Mouse (Mus musculus): ENCODE measurements around the gene Dync1li1. TPM values are rescaled to one million over a fixed set of nuclear protein-coding genes. Genes with fewer than 3 reads are reported as not detected.
A peak's percentile ranks its signal among the peaks of the same experiment; 100 is the strongest.
"Not testable (repeated sequence)": the region's sequence is repeated elsewhere in the genome, so short reads cannot be mapped to it uniquely, and the experiment has no call there.

Gene Dync1li1
- 17.9 and 25.0 TPM in 2 replicates for polyA plus RNA-seq (2011; ENCODE audit: insufficient read depth, insufficient read length, low replicate concordance, missing spikeins)

DNA sequence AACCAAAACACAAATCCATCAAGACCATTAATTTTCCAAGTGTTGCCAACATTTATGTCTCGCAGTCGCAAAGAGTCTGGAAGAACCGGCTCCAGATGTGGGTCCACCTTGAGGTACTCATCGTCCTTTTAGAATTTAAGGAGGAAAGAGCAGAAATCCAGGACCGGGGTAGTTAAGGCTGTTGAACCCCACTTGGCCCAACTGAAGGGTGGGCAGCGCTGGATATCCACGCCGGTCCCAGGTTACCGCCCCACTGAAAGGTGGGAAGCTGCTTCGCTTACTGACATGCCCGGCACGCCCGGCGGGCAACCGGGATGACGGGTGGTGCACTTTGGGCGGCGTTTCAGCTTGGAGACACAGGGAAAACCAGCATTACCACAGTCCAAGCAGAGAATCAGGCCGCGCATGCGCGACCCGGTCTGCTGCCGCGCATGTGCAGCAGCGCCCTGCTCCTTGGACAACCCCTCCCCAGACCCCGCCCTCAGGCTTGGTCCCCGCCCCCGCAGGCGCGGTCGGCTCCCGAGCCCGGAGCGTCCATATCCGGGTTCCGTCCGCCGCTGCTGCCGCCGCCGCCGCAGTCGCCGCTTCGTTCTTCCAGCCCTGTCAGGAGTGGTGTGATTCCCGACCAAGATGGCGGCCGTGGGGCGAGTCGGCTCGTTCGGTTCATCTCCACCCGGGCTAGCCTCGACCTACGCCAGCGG lies at the start of gene Dync1li1:
Dync1li1 (plus strand) TSS at position 539 of the 701 bp plus-strand sequence.
- Histone ChIP-seq H3K4me1 (ENCODE audit: control insufficient read depth, insufficient read depth, low read length) (peaks cover 4% of the 10 kb centered on the region; the same call in 1 of the 2 replicates), H3K27ac (ENCODE audit: control insufficient read depth, insufficient read depth, low read depth, low read length, poor library complexity) (peak within 1 kb of the TSS; percentile 92), H3K4me3 (replicated peaks; ENCODE audit: control insufficient read depth, low read depth, low read length) (peak within 1 kb of the TSS; percentile 94)
- TF ChIP-seq POLR2A (IDR thresholded peaks at IDR 0.05; ENCODE audit: borderline replicate concordance, control insufficient read depth, low read depth, low read length) (peak; percentile 71; the same call in 1 of the 2 replicates), CTCF (IDR thresholded peaks at IDR 0.05; ENCODE audit: control insufficient read depth, insufficient read depth, low read length) (no peak)
- WGBS = 1% methylated on average over 57 of the region's 57 CpGs

DNA sequence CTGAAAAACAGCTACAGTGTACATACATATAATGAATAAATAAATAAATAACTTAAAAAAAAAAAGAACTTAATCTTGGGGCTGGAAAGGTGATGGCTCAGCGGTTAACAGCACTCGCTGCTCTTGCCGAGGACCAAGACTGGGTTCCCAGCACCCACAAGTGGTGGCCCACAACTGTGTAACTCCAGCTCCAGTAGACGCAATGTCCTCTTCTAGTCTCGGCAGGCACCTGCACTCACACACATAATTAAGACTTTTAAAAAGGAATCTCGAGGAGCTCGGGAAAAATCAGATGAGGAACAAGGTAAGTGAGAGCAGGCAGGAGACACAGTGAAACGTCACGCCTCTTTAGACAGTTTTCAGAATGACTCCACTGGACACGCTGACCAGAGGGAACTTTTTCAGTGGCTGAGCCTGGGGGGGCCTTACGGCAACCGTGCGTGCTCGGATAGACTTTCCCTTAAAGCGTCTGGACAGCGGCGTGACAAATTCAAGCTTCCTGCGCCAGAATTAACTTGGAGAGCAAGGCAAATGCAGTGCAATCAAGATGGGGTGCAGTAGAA lies 49.3 kb upstream of the Dync1li1 start:
- no peak for TF ChIP-seq POLR2A (IDR thresholded peaks at IDR 0.05; ENCODE audit: borderline replicate concordance, control insufficient read depth, low read depth, low read length)
- no peak for TF ChIP-seq CTCF (IDR thresholded peaks at IDR 0.05; ENCODE audit: control insufficient read depth, insufficient read depth, low read length)
- H3K4me3 ChIP-seq (replicated peaks; ENCODE audit: control insufficient read depth, low read depth, low read length) = peak overlapping the region; percentile 77
- peaks cover 2% of the 10 kb centered on the region for H3K4me1 ChIP-seq (ENCODE audit: control insufficient read depth, insufficient read depth, low read length)
- peak overlapping the region; percentile 82 for H3K27ac ChIP-seq (ENCODE audit: control insufficient read depth, insufficient read depth, low read depth, low read length, poor library complexity)
- 14% methylated on average over 18 of the region's 18 CpGs for WGBS

DNA sequence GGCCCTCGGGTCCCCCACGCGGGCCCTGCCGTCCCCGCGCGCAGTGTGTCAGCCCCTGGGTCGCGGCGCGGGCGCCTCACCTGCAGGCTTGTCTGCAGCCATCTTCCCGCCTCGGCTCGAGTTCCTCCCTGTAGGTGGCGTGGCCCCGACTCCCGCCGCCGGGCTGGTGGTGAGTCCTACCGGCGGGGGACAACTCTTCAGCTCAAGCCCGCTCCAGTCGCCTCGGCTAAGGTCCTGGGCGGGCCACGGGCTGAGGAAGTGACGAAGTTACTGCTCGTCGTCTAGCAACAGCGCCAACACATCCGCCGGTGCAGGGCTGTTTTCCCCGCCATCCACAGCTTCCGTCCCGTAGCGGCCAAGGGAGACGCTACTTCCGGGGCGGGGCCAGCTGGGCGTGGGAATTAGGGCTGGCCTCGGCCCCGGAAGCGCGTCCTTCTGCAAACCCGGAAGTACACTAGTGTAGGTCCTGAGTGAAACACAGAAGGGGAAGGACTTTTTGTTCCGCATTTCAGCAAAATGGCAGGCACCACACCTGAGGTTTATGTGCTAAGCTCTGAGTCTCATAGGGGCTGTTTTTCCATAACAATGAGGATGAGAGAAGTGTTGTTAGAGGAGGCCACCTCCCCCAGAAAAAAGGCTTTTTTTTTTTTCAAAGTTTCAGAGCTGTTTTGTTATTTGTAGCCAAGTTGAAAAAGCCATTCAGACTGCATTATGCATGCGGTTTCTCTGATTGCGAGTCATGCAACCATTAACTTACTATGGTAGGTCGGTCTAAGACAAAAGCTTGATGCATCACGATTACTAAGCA lies 48.5 kb upstream of the Dync1li1 start, which contains the start of gene Cnot10:
Cnot10 (minus strand) TSS at position 346 of the 808 bp plus-strand sequence.
- peaks cover 2% of the 10 kb centered on the region for H3K4me1 ChIP-seq (ENCODE audit: control insufficient read depth, insufficient read depth, low read length)
- WGBS = 6% methylated on average over 51 of the region's 51 CpGs
- H3K4me3 ChIP-seq (replicated peaks; ENCODE audit: control insufficient read depth, low read depth, low read length) = peak within 1 kb of the TSS; percentile 77
- H3K27ac ChIP-seq (ENCODE audit: control insufficient read depth, insufficient read depth, low read depth, low read length, poor library complexity) = peak within 1 kb of the TSS; percentile 82
- TF ChIP-seq CTCF (IDR thresholded peaks at IDR 0.05; ENCODE audit: control insufficient read depth, insufficient read depth, low read length) (no peak), POLR2A (IDR thresholded peaks at IDR 0.05; ENCODE audit: borderline replicate concordance, control insufficient read depth, low read depth, low read length) (peak; percentile 76; the same call in 1 of the 2 replicates)

DNA sequence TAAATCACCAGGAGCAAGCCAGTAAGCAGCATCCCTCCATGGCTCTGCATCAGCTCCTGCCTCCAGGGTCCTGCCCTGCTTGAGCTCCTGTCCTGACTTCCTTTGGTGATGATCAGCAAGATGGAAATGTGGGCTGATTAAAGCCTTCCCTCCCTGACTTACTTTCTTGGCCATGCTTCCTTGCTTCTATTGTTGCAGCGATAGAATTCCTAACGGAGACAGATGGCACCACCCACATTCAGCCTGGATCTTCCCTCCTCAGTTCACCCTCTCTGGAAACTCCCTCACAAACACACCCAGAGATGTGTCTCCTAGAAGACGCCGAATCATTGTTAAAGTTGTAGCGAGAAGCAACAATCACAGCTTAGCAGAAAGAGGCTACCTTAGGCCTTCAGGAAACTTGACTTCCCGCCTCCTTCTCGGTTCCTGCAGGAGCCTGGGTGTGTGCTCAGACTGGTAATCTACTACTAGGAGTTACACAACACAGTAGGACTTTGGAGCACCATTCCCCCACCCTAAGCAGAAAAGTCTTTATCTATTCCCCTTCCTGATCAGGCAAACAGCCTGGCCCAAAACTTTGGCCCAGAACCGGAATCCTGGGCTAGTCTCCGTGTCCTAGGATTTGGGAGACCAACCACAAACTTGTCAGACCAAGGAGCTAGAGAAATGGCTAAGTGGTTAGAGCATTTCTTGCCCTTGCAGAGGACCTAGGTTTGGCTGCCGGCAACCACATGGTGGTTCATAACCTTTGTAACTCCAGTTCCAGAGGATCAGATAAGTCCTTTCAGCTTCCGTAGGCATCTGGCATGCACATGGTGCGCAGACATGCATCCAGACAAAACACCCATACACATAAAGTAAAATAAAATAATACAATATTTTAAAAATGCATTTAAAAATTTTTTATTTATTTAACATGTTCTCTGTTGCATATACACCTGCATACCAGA lies 41.8 kb upstream of the Dync1li1 start:
- Histone ChIP-seq H3K4me1 (ENCODE audit: control insufficient read depth, insufficient read depth, low read length) (peaks cover 1% of the 10 kb centered on the region; the same call in 1 of the 2 replicates), H3K27ac (ENCODE audit: control insufficient read depth, insufficient read depth, low read depth, low read length, poor library complexity) (no peak overlapping the region), H3K4me3 (replicated peaks; ENCODE audit: control insufficient read depth, low read depth, low read length) (no peak overlapping the region)
- no peak for TF ChIP-seq CTCF (IDR thresholded peaks at IDR 0.05; ENCODE audit: control insufficient read depth, insufficient read depth, low read length)
- WGBS = 76% methylated on average over 12 of the region's 12 CpGs

DNA sequence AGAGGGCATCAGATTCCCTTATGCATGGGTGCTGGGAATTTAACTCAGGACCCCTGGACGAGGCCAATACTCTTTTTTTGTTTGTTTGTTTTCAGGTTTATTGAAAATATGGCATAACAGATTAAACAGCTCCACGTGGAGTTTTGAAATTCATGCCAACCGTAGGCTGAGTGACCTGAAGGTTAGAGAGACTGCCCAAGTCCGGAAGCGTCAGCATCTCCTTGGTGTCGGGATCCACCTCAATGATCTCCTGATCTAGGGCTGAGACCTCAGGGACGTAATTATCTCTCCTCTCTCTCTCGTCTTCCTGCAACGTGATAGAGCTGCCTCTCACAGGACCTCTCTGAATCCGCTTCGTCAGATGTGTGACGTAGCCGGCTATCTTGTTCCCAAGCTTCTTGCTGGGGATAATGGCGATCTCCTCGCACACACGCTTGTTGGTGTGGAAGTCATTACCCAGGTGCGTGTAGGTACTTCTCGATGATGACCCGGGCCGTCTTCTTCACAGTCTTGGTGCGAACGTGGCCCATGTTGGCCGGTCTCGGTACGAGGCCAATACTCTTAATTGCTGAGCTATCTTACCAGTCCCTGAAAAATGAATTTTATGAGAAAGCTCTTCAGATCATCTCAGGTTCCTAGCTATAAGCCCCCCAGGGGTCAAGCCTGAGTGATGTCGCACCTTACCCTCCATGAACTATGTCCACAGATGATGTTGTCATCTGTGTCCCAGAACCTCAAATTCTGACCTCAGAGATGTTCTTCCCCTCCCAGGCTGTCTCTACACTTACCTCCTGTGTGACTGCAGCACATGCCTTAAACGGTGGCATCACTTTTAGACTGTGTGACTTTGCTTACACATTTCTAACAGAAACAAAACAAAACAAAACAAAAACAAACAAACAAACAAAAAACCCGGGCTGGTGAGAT lies 40.8 kb upstream of the Dync1li1 start:
- WGBS = 79% methylated on average over 28 of the region's 28 CpGs
- Histone ChIP-seq H3K4me1 (ENCODE audit: control insufficient read depth, insufficient read depth, low read length) (peaks cover 1% of the 10 kb centered on the region; the same call in 1 of the 2 replicates), H3K27ac (ENCODE audit: control insufficient read depth, insufficient read depth, low read depth, low read length, poor library complexity) (no peak overlapping the region), H3K4me3 (replicated peaks; ENCODE audit: control insufficient read depth, low read depth, low read length) (no peak overlapping the region)
- TF ChIP-seq CTCF (IDR thresholded peaks at IDR 0.05; ENCODE audit: control insufficient read depth, insufficient read depth, low read length) (no peak), POLR2A (IDR thresholded peaks at IDR 0.05; ENCODE audit: borderline replicate concordance, control insufficient read depth, low read depth, low read length) (no peak)

DNA sequence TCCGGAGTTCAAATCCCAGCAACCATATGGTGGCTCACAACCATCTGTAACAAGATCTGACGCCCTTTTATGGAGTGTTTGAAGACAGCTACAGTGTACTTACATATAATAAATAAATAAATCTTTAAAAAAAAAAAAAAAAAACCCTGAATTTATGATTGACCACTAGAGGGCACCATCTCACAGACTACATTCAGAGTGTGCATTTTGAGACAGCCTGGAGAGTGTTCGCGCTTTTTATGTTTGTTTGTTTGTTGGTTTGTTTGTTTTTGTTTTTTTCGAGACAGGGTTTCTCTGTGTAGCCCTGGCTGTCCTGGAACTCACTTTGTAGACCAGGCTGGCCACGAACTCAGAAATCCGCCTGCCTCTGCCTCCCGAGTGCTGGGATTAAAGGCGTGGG lies 40.1 kb upstream of the Dync1li1 start:
- WGBS = 38% methylated on average over 9 of the region's 9 CpGs
- not testable (repeated sequence) for H3K4me3 ChIP-seq (replicated peaks; ENCODE audit: control insufficient read depth, low read depth, low read length); H3K4me1 ChIP-seq (ENCODE audit: control insufficient read depth, insufficient read depth, low read length); H3K27ac ChIP-seq (ENCODE audit: control insufficient read depth, insufficient read depth, low read depth, low read length, poor library complexity)
- TF ChIP-seq CTCF (IDR thresholded peaks at IDR 0.05; ENCODE audit: control insufficient read depth, insufficient read depth, low read length) = peak; percentile 23; the same call in 1 of the 2 replicates

DNA sequence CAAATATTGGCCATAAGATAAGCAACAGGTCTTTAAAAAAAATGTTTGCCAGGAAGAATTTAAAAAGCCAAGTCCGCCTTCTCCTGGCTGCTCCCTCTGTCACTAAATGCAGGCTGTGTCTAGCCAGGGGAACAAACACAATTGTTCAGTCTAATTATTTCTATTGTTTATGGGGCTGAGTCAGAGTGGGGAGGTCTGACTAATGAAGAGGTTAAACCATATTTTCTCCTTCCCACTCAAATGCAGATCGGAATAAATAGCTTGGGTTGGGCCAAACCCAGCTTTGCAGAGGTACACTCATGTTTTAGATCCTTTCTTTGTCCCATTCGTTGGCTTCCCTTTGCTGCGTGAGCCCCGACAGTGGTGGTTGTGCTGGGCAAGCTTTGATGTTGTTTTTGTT lies 39.2 kb upstream of the Dync1li1 start:
- WGBS = 73% methylated on average over 5 of the region's 5 CpGs
- Histone ChIP-seq H3K4me3 (replicated peaks; ENCODE audit: control insufficient read depth, low read depth, low read length) (no peak overlapping the region), H3K4me1 (ENCODE audit: control insufficient read depth, insufficient read depth, low read length) (peaks cover 1% of the 10 kb centered on the region; the same call in 1 of the 2 replicates), H3K27ac (ENCODE audit: control insufficient read depth, insufficient read depth, low read depth, low read length, poor library complexity) (no peak overlapping the region)
- TF ChIP-seq POLR2A (IDR thresholded peaks at IDR 0.05; ENCODE audit: borderline replicate concordance, control insufficient read depth, low read depth, low read length) (no peak), CTCF (IDR thresholded peaks at IDR 0.05; ENCODE audit: control insufficient read depth, insufficient read depth, low read length) (no peak)
